Mouse (Mus musculus): ENCODE data around the gene Ppp2r5a.

Ppp2r5a gene

GRCm38 (mm10) chr1:191324733-191325590, 78.1 kb downstream of the Ppp2r5a start:
- no peak for DNase-seq

- no peak for DNase-seq
These were observed 79.7 kb downstream of the Ppp2r5a start for GRCm38 (mm10) chr1:191323381-191323780.

GRCm38 (mm10) chr1:191318686-191319085, 84.4 kb downstream of the Ppp2r5a start:
- DNase-seq, result no peak

GRCm38 (mm10) chr1:191317591-191318196, 85.4 kb downstream of the Ppp2r5a start, which contains the start of gene Nenf:
Nenf (minus strand) TSS chr1:191318194.
- peak; percentile 79 for DNase-seq

GRCm38 (mm10) chr1:191316818-191317217, 86.3 kb downstream of the Ppp2r5a start:
- DNase-seq, result no peak

GRCm38 (mm10) chr1:191313926-191314325, 89.1 kb downstream of the Ppp2r5a start:
- DNase-seq, result no peak

GRCm38 (mm10) chr1:191313158-191313557, 89.9 kb downstream of the Ppp2r5a start:
- no peak for DNase-seq

- peak; percentile 90 for DNase-seq
These were observed 90.5 kb downstream of the Ppp2r5a start for GRCm38 (mm10) chr1:191312513-191312941.

GRCm38 (mm10) chr1:191311296-191311898, 91.7 kb downstream of the Ppp2r5a start:
- no peak for DNase-seq

GRCm38 (mm10) chr1:191307766-191308455, 95.2 kb downstream of the Ppp2r5a start:
- no peak for DNase-seq

- no peak for DNase-seq
These were observed 96.8 kb downstream of the Ppp2r5a start for GRCm38 (mm10) chr1:191306316-191306715.

- peak; percentile 55 for DNase-seq
These were observed 97.5 kb downstream of the Ppp2r5a start for GRCm38 (mm10) chr1:191305610-191306009.

GRCm38 (mm10) chr1:191304216-191304615, 98.9 kb downstream of the Ppp2r5a start:
- no peak for DNase-seq

- no peak for DNase-seq
These were observed 99.3 kb downstream of the Ppp2r5a start for GRCm38 (mm10) chr1:191303736-191304135.
